Mouse (Mus musculus) embryonic facial prominence, embryonic 15.5 days (tissue): ENCODE measurements around the gene Rad50. TPM values are rescaled to one million over a fixed set of nuclear protein-coding genes. Genes with fewer than 3 reads are reported as not detected.

Experiments used
- ATAC-seq: fragments of 200-750 bp; cut with Nextera tagmentation; 2 replicates; pipeline ENCODE4 v1.8.0; 2017; ENCODE audit warnings: low read depth, moderate TSS enrichment; ENCODE audit not compliant: insufficient number of reproducible peaks, low FRiP score, low TSS enrichment
- H3K27ac ChIP-seq: fragments of 300-500 bp; sonication (generic); replicated peaks from 2 replicates; pipeline ENCODE4 v1.5.1; 2015; ENCODE audit warnings: mild to moderate bottlenecking, inconsistent platforms
- H3K27me3 ChIP-seq: fragments of 300-500 bp; sonication (generic); 2 replicates; pipeline ENCODE4 v1.6.1; 2015; ENCODE audit warnings: inconsistent platforms
- H3K36me3 ChIP-seq: fragments of 300-500 bp; sonication (generic); 2 replicates; pipeline ENCODE4 v1.6.1; 2015; ENCODE audit warnings: mild to moderate bottlenecking, inconsistent platforms
- H3K4me1 ChIP-seq: fragments of 300-500 bp; sonication (generic); 2 replicates; pipeline ENCODE4 v1.6.1; 2015; ENCODE audit warnings: inconsistent platforms
- H3K4me2 ChIP-seq: fragments of 300-500 bp; sonication (generic); replicated peaks from 2 replicates; pipeline ENCODE4 v1.6.1; 2015; ENCODE audit warnings: mild to moderate bottlenecking, inconsistent platforms
- H3K4me3 ChIP-seq: fragments of 300-500 bp; sonication (generic); replicated peaks from 2 replicates; pipeline ENCODE4 v1.5.1; 2015; ENCODE audit warnings: mild to moderate bottlenecking, inconsistent platforms
- H3K9ac ChIP-seq: fragments of 300-500 bp; sonication (generic); 2 replicates; pipeline ENCODE4 v1.6.1; 2015; ENCODE audit warnings: inconsistent platforms
- H3K9me3 ChIP-seq: fragments of 300-500 bp; sonication (generic); replicated peaks from 2 replicates; pipeline ENCODE4 v1.6.1; 2016; ENCODE audit warnings: inconsistent platforms
- WGBS: fragments of 180-500 bp; shearing (Covaris S2); methylation state at CpG from one replicate; pipeline ENCODE4 v1.1.7; 2015; 5-methylcytosine and 5-hydroxymethylcytosine counted together
- polyA plus RNA-seq: library from polyadenylated mRNA; unstranded; fragments of >200 nt; fragmentation: Nextera tagmentation; extraction: Ambion mirVana; gene quantifications from 2 replicates; pipeline ENCODE4 v1.2.1, GENCODE M21; 2015

The Rad50 gene
- polyA plus RNA-seq, 1 experiment from 2014 or later: 28.8 TPM

GRCm38 (mm10) chr11:53616748-53617558 is 90.2 kb downstream of the Rad50 start:
- WGBS: 79% methylated on average over 8 of the region's 8 CpGs
- no peaks in the 10 kb centered on the region for H3K9me3 ChIP-seq
- H3K9ac ChIP-seq: no peak overlapping the region
- no peak overlapping the region for H3K4me2 ChIP-seq
- H3K4me1 ChIP-seq: no peaks in the 10 kb centered on the region
- no peaks in the 10 kb centered on the region for H3K36me3 ChIP-seq
- H3K27ac ChIP-seq: no peak overlapping the region
- no peak overlapping the region for H3K4me3 ChIP-seq
- no peaks in the 10 kb centered on the region for H3K27me3 ChIP-seq
- no peak for ATAC-seq

- Histone ChIP-seq H3K9me3 (no peaks in the 10 kb centered on the region), H3K9ac (no peak overlapping the region), H3K27me3 (no peaks in the 10 kb centered on the region), H3K4me3 (no peak overlapping the region), H3K4me2 (no peak overlapping the region), H3K36me3 (no peaks in the 10 kb centered on the region), H3K4me1 (no peaks in the 10 kb centered on the region), H3K27ac (no peak overlapping the region)
- no peak for ATAC-seq
- 87% methylated on average over 8 of the region's 8 CpGs for WGBS
Observed at GRCm38 (mm10) chr11:53615575-53615974, 91.5 kb downstream of the Rad50 start.

- no peaks in the 10 kb centered on the region for H3K9me3 ChIP-seq
- H3K4me3 ChIP-seq: no peak overlapping the region
- no peak for ATAC-seq
- H3K27ac ChIP-seq: no peak overlapping the region
- 73% methylated on average over 6 of the region's 6 CpGs for WGBS
- H3K9ac ChIP-seq: no peak overlapping the region
- H3K4me2 ChIP-seq: no peak overlapping the region
- no peaks in the 10 kb centered on the region for H3K4me1 ChIP-seq
- H3K27me3 ChIP-seq: no peaks in the 10 kb centered on the region
- H3K36me3 ChIP-seq: no peaks in the 10 kb centered on the region
Observed at GRCm38 (mm10) chr11:53615172-53615571, 91.9 kb downstream of the Rad50 start.

GRCm38 (mm10) chr11:53609672-53610071 is 97.4 kb downstream of the Rad50 start:
- Histone ChIP-seq H3K4me1 (no peaks in the 10 kb centered on the region), H3K4me2 (no peak overlapping the region), H3K36me3 (no peaks in the 10 kb centered on the region), H3K9me3 (no peaks in the 10 kb centered on the region), H3K9ac (no peak overlapping the region), H3K27ac (no peak overlapping the region), H3K4me3 (no peak overlapping the region), H3K27me3 (no peaks in the 10 kb centered on the region)
- WGBS: 67% methylated on average over 3 of the region's 3 CpGs
- no peak for ATAC-seq

- no peak for ATAC-seq
- Histone ChIP-seq H3K4me3 (no peak overlapping the region), H3K4me1 (no peaks in the 10 kb centered on the region), H3K27me3 (no peaks in the 10 kb centered on the region), H3K27ac (no peak overlapping the region), H3K36me3 (no peaks in the 10 kb centered on the region), H3K9ac (no peak overlapping the region), H3K9me3 (no peaks in the 10 kb centered on the region), H3K4me2 (no peak overlapping the region)
- WGBS: 81% methylated on average over 6 of the region's 6 CpGs
Observed at GRCm38 (mm10) chr11:53609231-53609630, 97.9 kb downstream of the Rad50 start.

GRCm38 (mm10) chr11:53605609-53606008 is 101.5 kb downstream of the Rad50 start:
- Histone ChIP-seq H3K27ac (no peak overlapping the region), H3K9me3 (no peaks in the 10 kb centered on the region), H3K4me1 (no peaks in the 10 kb centered on the region), H3K36me3 (peaks cover 12% of the 10 kb centered on the region), H3K27me3 (no peaks in the 10 kb centered on the region), H3K4me2 (no peak overlapping the region), H3K9ac (no peak overlapping the region), H3K4me3 (no peak overlapping the region)
- 9% methylated on average over 12 of the region's 12 CpGs for WGBS
- no peak for ATAC-seq

- no peak overlapping the region for H3K4me2 ChIP-seq
- H3K9ac ChIP-seq: no peak overlapping the region
- no peaks in the 10 kb centered on the region for H3K4me1 ChIP-seq
- WGBS: 96% methylated on average over 3 of the region's 3 CpGs
- no peak for ATAC-seq
- no peaks in the 10 kb centered on the region for H3K27me3 ChIP-seq
- no peak overlapping the region for H3K4me3 ChIP-seq
- H3K36me3 ChIP-seq: peaks cover 19% of the 10 kb centered on the region
- H3K9me3 ChIP-seq: no peaks in the 10 kb centered on the region
- no peak overlapping the region for H3K27ac ChIP-seq
Observed at GRCm38 (mm10) chr11:53604983-53605382, 102.1 kb downstream of the Rad50 start.

Other genes with a start within 250 kb of the Rad50 start
- gene Gm9837, start 236.8 kb downstream of the Rad50 start, polyA plus RNA-seq: not detected in 2 replicates
- gene Gm9945, start 227.2 kb downstream of the Rad50 start, polyA plus RNA-seq: 0.18 TPM in 1 of 2 replicates, not detected in the other
- 1.1 and 1.5 TPM in 2 replicates for gene Sowaha, start 227.0 kb downstream of the Rad50 start, polyA plus RNA-seq
- gene Sept8, start 188.1 kb downstream of the Rad50 start, polyA plus RNA-seq: 46.1 and 47.9 TPM in 2 replicates
- gene Kif3a, start 139.9 kb downstream of the Rad50 start, polyA plus RNA-seq: 85.7 and 92.0 TPM in 2 replicates
- gene Il4, start 88.7 kb downstream of the Rad50 start, polyA plus RNA-seq: 1.9 and 2.6 TPM in 2 replicates
- gene Il13, start 72.6 kb downstream of the Rad50 start, polyA plus RNA-seq: not detected in 2 replicates
- not detected in 2 replicates for gene Il5, start 13.5 kb upstream of the Rad50 start, polyA plus RNA-seq
- gene Irf1, start 62.7 kb upstream of the Rad50 start, polyA plus RNA-seq: 14.8 and 16.2 TPM in 2 replicates
- gene Gm17334, start 65.9 kb upstream of the Rad50 start, polyA plus RNA-seq: 0.31 and 0.50 TPM in 2 replicates
- 1.3 and 1.6 TPM in 2 replicates for gene Gm12216, start 151.9 kb upstream of the Rad50 start, polyA plus RNA-seq
- gene Slc22a5, start 184.3 kb upstream of the Rad50 start, polyA plus RNA-seq: 8.5 TPM in 2 replicates